Mouse (Mus musculus): Measurements from ENCODE around the gene Gstt1.
"Not testable (repeated sequence)": the region's sequence is repeated elsewhere in the genome, so short reads cannot be mapped to it uniquely, and the experiment has no call there.

Gstt1 gene

GRCm38 (mm10) chr10:75798176-75798696 is at the start of gene Gstt1:
Gene Gstt1 (minus strand): TSS chr10:75798584.
- DNase-seq = peak; percentile 34

GRCm38 (mm10) chr10:75845306-75845930 is 47.0 kb upstream of the Gstt1 start:
- DNase-seq = no peak

GRCm38 (mm10) chr10:75844800-75845199 is 46.4 kb upstream of the Gstt1 start:
- DNase-seq = no peak

- not testable (repeated sequence) for DNase-seq
These were observed 45.5 kb upstream of the Gstt1 start for GRCm38 (mm10) chr10:75843898-75844297.

GRCm38 (mm10) chr10:75839092-75839491 is 40.7 kb upstream of the Gstt1 start:
- no peak for DNase-seq

- DNase-seq = peak; percentile 91
These were observed 38.9 kb upstream of the Gstt1 start, which contains the start of gene Gstt2 for GRCm38 (mm10) chr10:75837248-75837759. Gene Gstt2 (minus strand): TSS chr10:75837424.

GRCm38 (mm10) chr10:75835761-75836531 is 37.6 kb upstream of the Gstt1 start:
- peak; percentile 74 for DNase-seq

GRCm38 (mm10) chr10:75835307-75835706 is 36.9 kb upstream of the Gstt1 start:
- peak; percentile 83 for DNase-seq

GRCm38 (mm10) chr10:75834721-75835120 is 36.3 kb upstream of the Gstt1 start:
- DNase-seq = no peak

GRCm38 (mm10) chr10:75834250-75834649 is 35.9 kb upstream of the Gstt1 start:
- peak; percentile 88 for DNase-seq

- peak; percentile 61 for DNase-seq
These were observed 35.2 kb upstream of the Gstt1 start for GRCm38 (mm10) chr10:75833456-75834080.

- peak; percentile 88 for DNase-seq
These were observed 34.0 kb upstream of the Gstt1 start for GRCm38 (mm10) chr10:75832272-75832895.

GRCm38 (mm10) chr10:75830275-75830670 is 31.9 kb upstream of the Gstt1 start:
- no peak for DNase-seq

GRCm38 (mm10) chr10:75829529-75830274 is 31.3 kb upstream of the Gstt1 start:
- DNase-seq = no peak

- no peak for DNase-seq
These were observed 30.1 kb upstream of the Gstt1 start for GRCm38 (mm10) chr10:75828500-75828931.

- no peak for DNase-seq
These were observed 29.4 kb upstream of the Gstt1 start for GRCm38 (mm10) chr10:75827668-75828360.

- DNase-seq = no peak
These were observed 26.1 kb upstream of the Gstt1 start for GRCm38 (mm10) chr10:75824530-75824929.

GRCm38 (mm10) chr10:75823782-75824181 is 25.4 kb upstream of the Gstt1 start:
- no peak for DNase-seq

GRCm38 (mm10) chr10:75822443-75822842 is 24.1 kb upstream of the Gstt1 start, which contains the start of gene Gstt4:
Gene Gstt4 (minus strand): TSS chr10:75822543.
- DNase-seq = no peak

GRCm38 (mm10) chr10:75819882-75820281 is 21.5 kb upstream of the Gstt1 start:
- no peak for DNase-seq

- DNase-seq = no peak
These were observed 20.3 kb upstream of the Gstt1 start for GRCm38 (mm10) chr10:75818641-75819040.
